19 mouse cellular contexts compared by ENCODE assay signal in genomic region chr19:57169485-57169884, GRCm38 (mm10).
DNase-seq lines count a peak whose midpoint lies in the region; ATAC-seq and TF ChIP-seq lines count a peak whose summit lies in the region.
"Had no signal": no experiment of that assay in that cellular context is flagged by ENCODE, and none has a peak within 500 bp of the region (broad histone marks: within the 10 kb centered on the region; RNA-seq: fewer than 3 reads in every experiment).

No protein-coding gene starts in this region.

- H3K4me3 ChIP-seq in cerebellum, adult 2 months (replicated peaks; ENCODE audit: insufficient read depth, low read depth, low read length) = no peak overlapping the region
- no peak overlapping the region for H3K4me3 ChIP-seq in kidney, postnatal 0 days (replicated peaks; ENCODE audit: low read depth, low read length)
- H3K4me3 ChIP-seq in kidney, embryonic 15.5 days (replicated peaks) = no peak overlapping the region
- no peak overlapping the region for H3K4me3 ChIP-seq in stomach, postnatal 0 days (ENCODE audit: low read depth, low read length)
- H3K4me3 ChIP-seq: embryonic facial prominence, embryonic 12.5 days; hindbrain, embryonic 12.5 days; liver, embryonic 13.5 days; neural tube, embryonic 13.5 days had no signal

- no peak for DNase-seq in cerebellum, adult 2 months
- DNase-seq in cerebellum, adult 18-20 months = no peak
- no peak for DNase-seq in kidney, postnatal 0 days (ENCODE audit: low spot score)
- DNase-seq in right cerebral cortex, postnatal 14 days = peak; percentile 13
- DNase-seq in right cerebral cortex, postnatal 25 days = no peak
- no peak for DNase-seq in stomach, postnatal 0 days (ENCODE audit: low spot score)
- no peak for DNase-seq in kidney, adult 8-10 months
- DNase-seq: adrenal gland, postnatal 14 days; cerebellum, adult 8-10 months; heart, adult 18-20 months; kidney, adult 11 months; kidney, postnatal 4 days; left cerebral cortex, postnatal 4 days; liver, embryonic 13.5 days had no signal

- H3K27me3 ChIP-seq in cerebellum, adult 2 months (ENCODE audit: control insufficient read depth, insufficient read depth, low read length) = no peaks in the 10 kb centered on the region
- no peaks in the 10 kb centered on the region for H3K27me3 ChIP-seq in kidney, postnatal 0 days (ENCODE audit: insufficient read depth, low read length)
- no peaks in the 10 kb centered on the region for H3K27me3 ChIP-seq in kidney, embryonic 15.5 days
- no peaks in the 10 kb centered on the region for H3K27me3 ChIP-seq in stomach, postnatal 0 days (ENCODE audit: control insufficient read depth, insufficient read depth, low read length)
- H3K27me3 ChIP-seq: hindbrain, embryonic 12.5 days; liver, embryonic 13.5 days; neural tube, embryonic 13.5 days had no signal

- no peaks in the 10 kb centered on the region for H3K9me3 ChIP-seq in kidney, postnatal 0 days (replicated peaks; ENCODE audit: low read length)
- no peaks in the 10 kb centered on the region for H3K9me3 ChIP-seq in kidney, embryonic 15.5 days (replicated peaks)
- H3K9me3 ChIP-seq in stomach, postnatal 0 days (ENCODE audit: control insufficient read depth, low read length) = no peaks in the 10 kb centered on the region
- H3K9me3 ChIP-seq: embryonic facial prominence, embryonic 12.5 days; hindbrain, embryonic 12.5 days; liver, embryonic 13.5 days; neural tube, embryonic 13.5 days had no signal

- peaks cover 28% of the 10 kb centered on the region for H3K4me1 ChIP-seq in cerebellum, adult 2 months (ENCODE audit: control insufficient read depth, insufficient read depth, low read length)
- H3K4me1 ChIP-seq in kidney, postnatal 0 days (replicated peaks; ENCODE audit: insufficient read depth, low read length) = peaks cover 3% of the 10 kb centered on the region; the same call in 1 of the 2 replicates
- peaks cover 15% of the 10 kb centered on the region for H3K4me1 ChIP-seq in kidney, embryonic 15.5 days
- H3K4me1 ChIP-seq in stomach, postnatal 0 days (replicated peaks; ENCODE audit: control insufficient read depth, insufficient read depth) = no peaks in the 10 kb centered on the region
- H3K4me1 ChIP-seq: embryonic facial prominence, embryonic 12.5 days; neural tube, embryonic 13.5 days had no signal

- 91% methylated on average over 2 of the region's 2 CpGs for WGBS in cerebellum, adult 2 months
- 92% methylated on average over 2 of the region's 2 CpGs for WGBS in kidney, postnatal 0 days
- WGBS in kidney, embryonic 15.5 days = 77% methylated on average over 2 of the region's 2 CpGs
- WGBS in stomach, postnatal 0 days = 95% methylated on average over 2 of the region's 2 CpGs

- H3K4me2 ChIP-seq in kidney, postnatal 0 days (ENCODE audit: low read length) = no peak overlapping the region
- no peak overlapping the region for H3K4me2 ChIP-seq in kidney, embryonic 15.5 days
- no peak overlapping the region for H3K4me2 ChIP-seq in stomach, postnatal 0 days (replicated peaks; ENCODE audit: low read depth)
- H3K4me2 ChIP-seq: embryonic facial prominence, embryonic 12.5 days; hindbrain, embryonic 12.5 days; liver, embryonic 13.5 days; neural tube, embryonic 13.5 days had no signal

- no peak overlapping the region for H3K9ac ChIP-seq in kidney, postnatal 0 days (ENCODE audit: low read depth, low read length)
- H3K9ac ChIP-seq in kidney, embryonic 15.5 days = no peak overlapping the region
- no peak overlapping the region for H3K9ac ChIP-seq in stomach, postnatal 0 days (ENCODE audit: low read length)
- H3K9ac ChIP-seq: embryonic facial prominence, embryonic 12.5 days; hindbrain, embryonic 12.5 days; liver, embryonic 13.5 days; neural tube, embryonic 13.5 days had no signal

- no peaks in the 10 kb centered on the region for H3K36me3 ChIP-seq in kidney, postnatal 0 days (ENCODE audit: insufficient read depth, low read length)
- no peaks in the 10 kb centered on the region for H3K36me3 ChIP-seq in kidney, embryonic 15.5 days
- H3K36me3 ChIP-seq in stomach, postnatal 0 days (ENCODE audit: control insufficient read depth, insufficient read depth, low read length) = no peaks in the 10 kb centered on the region
- H3K36me3 ChIP-seq: embryonic facial prominence, embryonic 12.5 days; hindbrain, embryonic 12.5 days; neural tube, embryonic 13.5 days had no signal

- no peak for TF ChIP-seq EP300 in stomach, postnatal 0 days (optimal IDR thresholded peaks at IDR 0.05)

- ATAC-seq in kidney, postnatal 0 days (replicated peaks; ENCODE audit: low FRiP score, low read depth) = no peak
- ATAC-seq in kidney, embryonic 15.5 days (replicated peaks; ENCODE audit: low FRiP score) = no peak
- ATAC-seq in stomach, postnatal 0 days (ENCODE audit: low FRiP score, low TSS enrichment) = no peak
- ATAC-seq: forebrain, embryonic 16.5 days had no signal

- peak; percentile 31; the same call in 1 of the 2 replicates for TF ChIP-seq CTCF in cerebellum, adult 2 months (IDR thresholded peaks at IDR 0.05; ENCODE audit: borderline replicate concordance, insufficient read depth, low read depth, low read length)
- peak; percentile 42; the same call in 1 of the 2 replicates for TF ChIP-seq CTCF in kidney, postnatal 0 days (IDR thresholded peaks at IDR 0.05; ENCODE audit: low read depth)
- TF ChIP-seq CTCF in stomach, postnatal 0 days (IDR thresholded peaks at IDR 0.05; ENCODE audit: low read depth) = peak; percentile 48

- no peak for TF ChIP-seq POLR2A in cerebellum, adult 2 months (IDR thresholded peaks at IDR 0.05; ENCODE audit: borderline replicate concordance, insufficient read depth, low read length)

- peak overlapping the region; percentile 31; the same call in 1 of the 2 replicates for H3K27ac ChIP-seq in cerebellum, adult 2 months (ENCODE audit: insufficient read depth, low read length)
- H3K27ac ChIP-seq in kidney, postnatal 0 days = no peak overlapping the region
- no peak overlapping the region for H3K27ac ChIP-seq in kidney, embryonic 15.5 days
- no peak overlapping the region for H3K27ac ChIP-seq in stomach, postnatal 0 days (replicated peaks)
- H3K27ac ChIP-seq: embryonic facial prominence, embryonic 12.5 days; hindbrain, embryonic 12.5 days; liver, embryonic 13.5 days; neural tube, embryonic 13.5 days had no signal
